Mouse (Mus musculus) megakaryocyte, embryonic 14.5 days (primary cell): Measurements from ENCODE around the gene Cpd.

Experiments used
- FLI1 ChIP-seq: IDR thresholded peaks from 2 replicates; pipeline ENCODE4 v1.6.1; 2012; ENCODE audit warnings: low read length, inconsistent platforms, mixed read lengths
- GATA1 ChIP-seq: IDR thresholded peaks from 3 replicates; pipeline ENCODE4 v1.6.1; 2012; ENCODE audit warnings: mixed read lengths, low read length, inconsistent platforms, borderline replicate concordance

GRCm38 (mm10) chr11:76807007-76807679 lies 39.7 kb downstream of the Cpd start:
- TF ChIP-seq GATA1 (no peak), FLI1 (no peak)
